Mouse (Mus musculus) G1E (cell line): Measurements from ENCODE around the gene Sgsm2. TPM values are rescaled to one million over a fixed set of nuclear protein-coding genes. Genes with fewer than 3 reads are reported as not detected.

Experiments used
- ATAC-seq: 2 replicates; pipeline ENCODE4 v1.8.0; 2016; ENCODE audit warnings: mild to moderate bottlenecking; ENCODE audit not compliant: insufficient number of reproducible peaks, poor library complexity, low FRiP score, severe bottlenecking; ENCODE audit errors: extremely low read depth
- DNase-seq: peaks from one replicate; pipeline ENCODE4 v3.0.0; 2012; ENCODE audit warnings: low spot score
- H3K27me3 ChIP-seq: 2 replicates; pipeline ENCODE4 v1.6.1; 2012; ENCODE audit warnings: mild to moderate bottlenecking, low read length, inconsistent platforms; ENCODE audit not compliant: insufficient read depth
- H3K36me3 ChIP-seq: replicated peaks from 2 replicates; pipeline ENCODE3; 2012; ENCODE audit warnings: mild to moderate bottlenecking, inconsistent platforms
- H3K4me1 ChIP-seq: 2 replicates; pipeline ENCODE4 v1.6.1; 2012; ENCODE audit warnings: low read depth, low read length, inconsistent platforms, mixed read lengths; ENCODE audit not compliant: insufficient read depth
- H3K4me3 ChIP-seq: 2 replicates; pipeline ENCODE4 v1.5.1; 2012; ENCODE audit warnings: low read depth, mild to moderate bottlenecking, inconsistent platforms, low read length, moderate library complexity, mixed read lengths
- H3K9me3 ChIP-seq: replicated peaks from 2 replicates; pipeline ENCODE4 v1.6.1; 2012; ENCODE audit warnings: inconsistent platforms
- CTCF ChIP-seq: IDR thresholded peaks from 2 replicates; pipeline ENCODE4 v1.5.1; 2012; ENCODE audit warnings: low read depth, low read length, inconsistent platforms, mixed read lengths
- GATA1 ChIP-seq: IDR thresholded peaks from 2 replicates; pipeline ENCODE4 v1.6.1; 2012; ENCODE audit warnings: borderline replicate concordance, low read length, inconsistent platforms, mixed read lengths
- GATA2 ChIP-seq: IDR thresholded peaks from 2 replicates; pipeline ENCODE4 v1.6.1; 2012; ENCODE audit warnings: low read depth, low read length, inconsistent platforms, borderline replicate concordance
- POLR2AphosphoS5 ChIP-seq: IDR thresholded peaks from 2 replicates; pipeline ENCODE4 v1.6.1; 2012; ENCODE audit warnings: low read depth, low read length, inconsistent platforms; ENCODE audit not compliant: insufficient replicate concordance
- TAL1 ChIP-seq: conservative IDR thresholded peaks from 2 replicates; pipeline ENCODE4 v1.6.1; 2012; ENCODE audit warnings: low read depth, low read length, inconsistent platforms, mixed read lengths
- polyA plus RNA-seq: library from polyadenylated mRNA; stranded (reverse); fragments of >175 nt; gene quantifications from 2 replicates; pipeline ENCODE4 v1.2.3, GENCODE M21; 2012
- total RNA-seq, 2 experiments: library from RNA; stranded (forward) in 1 of 2; stranded (reverse) in 1 of 2; fragments of 200-1000 nt in 1 of 2; fragments of >200 nt in 1 of 2; fragmentation: Nextera tagmentation in 1 of 2; gene quantifications; 2 replicates each; pipeline ENCODE4 v1.2.3; 2014 to 2017

Sgsm2 gene
- total and polyA plus RNA-seq, 3 experiments, result 4.7 to 10.5 (median 7.4) TPM

DNA sequence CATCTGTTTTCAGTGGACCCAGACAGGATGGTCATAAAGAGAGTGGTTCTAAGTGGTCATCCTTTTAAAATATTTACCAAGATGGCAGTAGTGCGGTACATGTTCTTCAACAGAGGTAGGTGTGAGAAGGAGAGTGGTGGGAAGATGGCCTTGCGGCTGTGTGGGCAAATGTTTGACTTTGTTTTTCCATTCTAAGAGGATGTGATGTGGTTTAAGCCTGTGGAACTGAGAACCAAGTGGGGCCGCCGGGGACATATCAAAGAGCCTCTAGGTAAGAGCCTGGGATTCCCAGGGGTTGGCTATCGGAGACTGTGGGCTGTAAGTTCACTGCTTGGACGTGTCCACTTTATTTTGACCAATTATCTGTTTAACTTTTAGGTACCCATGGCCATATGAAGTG lies 11.0 kb upstream of the Sgsm2 start:
- no peak for DNase-seq
- no peak for TF ChIP-seq GATA1
- TF ChIP-seq TAL1, result no peak
- no peak for TF ChIP-seq GATA2
- no peak for TF ChIP-seq CTCF
- TF ChIP-seq POLR2AphosphoS5, result no peak
- no peak for ATAC-seq
- peaks cover 84% of the 10 kb centered on the region for H3K36me3 ChIP-seq
- no peak overlapping the region for H3K4me3 ChIP-seq
- H3K9me3 ChIP-seq, result no peaks in the 10 kb centered on the region
- peaks cover 22% of the 10 kb centered on the region for H3K4me1 ChIP-seq
- no peaks in the 10 kb centered on the region for H3K27me3 ChIP-seq

GRCm38 (mm10) chr11:74902416-74902815 lies 5.6 kb upstream of the Sgsm2 start:
- DNase-seq (no peak), ATAC-seq (no peak)
- H3K4me1 ChIP-seq, result peaks cover 56% of the 10 kb centered on the region
- H3K27me3 ChIP-seq, result no peaks in the 10 kb centered on the region
- H3K4me3 ChIP-seq, result no peak overlapping the region
- no peak for TF ChIP-seq POLR2AphosphoS5
- no peak for TF ChIP-seq TAL1
- TF ChIP-seq CTCF, result no peak
- TF ChIP-seq GATA1, result no peak
- TF ChIP-seq GATA2, result no peak
- H3K9me3 ChIP-seq, result no peaks in the 10 kb centered on the region
- peaks cover 85% of the 10 kb centered on the region for H3K36me3 ChIP-seq

DNA sequence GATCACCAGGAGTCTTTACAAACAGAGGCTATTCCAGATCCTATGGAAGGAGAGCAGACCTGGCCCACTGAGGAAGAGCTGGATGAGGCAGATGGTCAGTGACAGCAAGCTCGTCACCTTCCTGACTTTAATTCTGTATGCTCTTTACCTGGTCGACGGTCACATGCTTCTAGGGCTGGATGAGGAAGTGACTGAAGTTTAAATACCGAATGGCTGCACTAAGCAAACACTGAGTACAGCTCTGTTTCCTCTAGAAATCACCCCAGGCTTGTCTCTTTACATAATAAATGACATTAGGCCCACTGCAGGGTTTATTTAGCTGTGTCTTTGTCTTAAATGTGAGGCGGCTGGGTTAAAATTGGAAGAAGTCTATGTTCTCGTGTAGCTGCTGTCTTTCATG lies 4.7 kb upstream of the Sgsm2 start:
- no peak overlapping the region; the same call in 1 of the 2 replicates for H3K4me3 ChIP-seq
- H3K9me3 ChIP-seq, result no peaks in the 10 kb centered on the region
- no peak for ATAC-seq
- DNase-seq, result no peak
- peaks cover 64% of the 10 kb centered on the region for H3K4me1 ChIP-seq
- TF ChIP-seq TAL1 (no peak), CTCF (no peak), GATA1 (no peak), GATA2 (no peak), POLR2AphosphoS5 (no peak)
- no peaks in the 10 kb centered on the region for H3K27me3 ChIP-seq
- H3K36me3 ChIP-seq, result peaks cover 76% of the 10 kb centered on the region

DNA sequence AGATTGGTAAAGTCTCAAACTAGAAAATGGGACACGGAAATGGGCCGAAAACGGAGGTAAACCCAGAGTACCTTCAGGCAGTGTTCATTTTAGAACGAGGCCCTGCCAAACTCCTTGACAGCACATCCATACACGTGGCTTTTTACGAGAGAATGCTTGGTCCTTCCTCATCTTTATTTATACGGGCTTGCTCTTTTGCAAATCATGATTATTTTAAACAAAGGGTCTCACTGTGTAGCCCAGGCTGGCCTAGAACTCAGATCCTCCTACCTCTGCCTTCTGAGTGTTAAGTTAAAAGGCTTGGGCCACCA lies 1.6 kb upstream of the Sgsm2 start:
- ATAC-seq, result no peak
- no peaks in the 10 kb centered on the region for H3K9me3 ChIP-seq
- H3K36me3 ChIP-seq, result peaks cover 49% of the 10 kb centered on the region
- no peaks in the 10 kb centered on the region for H3K27me3 ChIP-seq
- H3K4me3 ChIP-seq, result peak overlapping the region; percentile 88
- TF ChIP-seq TAL1, result no peak
- no peak for TF ChIP-seq GATA1
- TF ChIP-seq GATA2, result no peak
- no peak for TF ChIP-seq CTCF
- no peak for TF ChIP-seq POLR2AphosphoS5
- no peak for DNase-seq
- H3K4me1 ChIP-seq, result peaks cover 58% of the 10 kb centered on the region

DNA sequence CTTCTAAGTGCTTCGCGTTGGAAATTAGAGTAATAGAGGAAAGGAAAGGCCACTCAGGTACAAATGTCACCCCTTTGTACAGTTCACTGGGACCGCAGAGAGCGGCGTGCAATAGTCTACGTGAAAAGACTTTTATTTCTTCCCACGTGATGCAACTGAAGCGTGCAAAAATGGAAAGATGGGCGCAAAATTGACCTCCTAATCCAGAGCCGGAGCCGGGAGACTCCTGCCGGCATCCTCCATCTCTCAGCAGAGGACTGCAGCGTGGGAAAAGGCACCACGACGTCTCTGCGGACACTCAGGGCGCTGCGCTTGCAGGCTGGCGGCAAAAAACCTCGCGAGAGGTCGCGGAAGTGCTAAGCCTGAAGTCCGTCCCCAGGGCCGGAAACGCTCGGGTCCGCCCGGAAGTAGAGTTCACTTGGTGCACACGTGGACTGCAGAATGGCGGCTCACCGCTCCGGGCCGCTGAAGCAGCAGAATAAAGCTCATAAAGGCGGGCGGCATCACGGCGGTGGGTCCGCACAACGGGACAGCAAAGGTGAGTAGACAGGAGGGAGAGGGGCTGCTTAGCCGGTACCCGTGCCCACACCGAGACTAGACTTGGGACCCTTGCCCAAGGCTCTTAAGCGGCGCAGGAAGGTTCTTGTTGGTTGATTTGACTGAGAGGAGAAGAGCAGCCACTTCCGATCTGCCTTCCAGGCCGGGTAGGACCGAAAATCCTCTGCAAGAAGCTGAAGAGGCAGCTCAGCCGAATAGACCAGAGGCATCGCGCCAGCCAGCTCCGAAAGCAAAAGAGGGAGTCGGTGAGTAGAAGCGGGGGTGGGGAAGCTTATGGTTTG lies 1.0 kb upstream of the Sgsm2 start, which contains the start of gene Tsr1:
TSS of gene Tsr1 (plus strand) at position 394 of the 839 bp plus-strand sequence.
- peaks cover 43% of the 10 kb centered on the region for H3K36me3 ChIP-seq
- TF ChIP-seq GATA2 (no peak), TAL1 (no peak), CTCF (no peak), GATA1 (no peak), POLR2AphosphoS5 (no peak)
- H3K4me3 ChIP-seq, result peak within 1 kb of the TSS; percentile 88
- peak; percentile 81 for DNase-seq
- peak; percentile 81 for ATAC-seq
- H3K27me3 ChIP-seq, result no peaks in the 10 kb centered on the region
- no peaks in the 10 kb centered on the region for H3K9me3 ChIP-seq
- peaks cover 53% of the 10 kb centered on the region for H3K4me1 ChIP-seq

DNA sequence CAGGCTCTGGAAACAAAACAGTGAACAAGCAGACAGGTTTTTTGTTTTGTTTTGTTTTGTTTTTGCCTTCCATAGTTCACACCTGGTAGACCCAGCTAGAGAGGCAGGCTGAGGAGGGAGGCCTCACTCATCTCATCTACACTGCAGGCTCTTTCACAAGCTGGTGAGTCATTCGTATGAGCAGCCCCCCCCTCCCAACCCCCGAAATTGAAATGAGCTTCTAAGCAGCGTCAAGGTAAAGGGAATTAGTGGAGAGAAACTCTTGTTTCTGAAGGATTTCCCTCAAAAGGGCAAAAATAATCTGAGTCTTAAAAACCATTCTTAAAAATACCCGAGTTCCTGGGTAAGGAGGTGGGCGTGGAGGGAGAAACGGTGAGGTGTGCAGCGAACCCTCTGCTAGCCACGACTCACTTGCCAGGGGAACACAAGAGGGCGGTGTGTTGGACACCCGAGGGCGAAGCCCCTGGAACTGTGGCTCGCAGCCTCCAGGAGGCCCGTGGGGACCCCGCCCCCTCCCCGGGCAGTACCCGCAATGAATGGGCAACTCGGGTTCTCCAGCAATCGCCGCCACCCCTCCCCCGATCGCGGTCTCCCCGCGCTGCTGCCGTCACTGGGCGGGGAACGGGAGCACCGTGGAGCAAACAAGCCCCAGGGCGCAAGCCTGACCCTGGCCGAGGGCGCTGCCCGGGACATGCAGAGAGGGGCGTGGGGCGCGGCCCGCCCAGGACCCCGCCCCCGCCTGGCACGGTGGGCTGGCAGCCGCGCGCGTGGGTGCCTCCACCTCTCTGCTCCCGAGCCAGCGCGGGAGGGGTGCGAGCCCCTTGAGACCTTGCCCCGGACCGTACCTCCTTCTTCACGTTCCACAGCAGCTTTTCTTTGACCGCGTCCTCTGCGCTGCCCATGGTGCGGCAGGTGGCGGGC lies 620 bp downstream of the Sgsm2 start:
- DNase-seq, result peak; percentile 56
- Histone ChIP-seq H3K4me1 (peaks cover 39% of the 10 kb centered on the region), H3K27me3 (no peaks in the 10 kb centered on the region), H3K36me3 (peaks cover 32% of the 10 kb centered on the region), H3K9me3 (no peaks in the 10 kb centered on the region), H3K4me3 (peak overlapping the region; percentile 88)
- no peak for ATAC-seq
- TF ChIP-seq GATA1, result no peak
- TF ChIP-seq GATA2, result no peak
- no peak for TF ChIP-seq TAL1
- TF ChIP-seq POLR2AphosphoS5, result no peak
- no peak for TF ChIP-seq CTCF
